Mouse (Mus musculus) heart, postnatal 0 days (tissue): ENCODE measurements around the gene Mtus2. TPM values are rescaled to one million over a fixed set of nuclear protein-coding genes. Genes with fewer than 3 reads are reported as not detected.
"Not testable (repeated sequence)": the region's sequence is repeated elsewhere in the genome, so short reads cannot be mapped to it uniquely, and the experiment has no call there.

Experiments used
- ATAC-seq: fragments of 200-750 bp; cut with Nextera tagmentation; 2 replicates; pipeline ENCODE4 v1.8.0; 2017; ENCODE audit warnings: low read depth, moderate number of reproducible peaks, moderate library complexity; ENCODE audit not compliant: insufficient read depth
- DNase-seq: peaks from one replicate; pipeline ENCODE4 v3.0.0-alpha.2; 2016; ENCODE audit warnings: low spot score
- H3K27ac ChIP-seq: fragments of 300-500 bp; sonication (generic); 2 replicates; pipeline ENCODE4 v1.5.1; 2014; ENCODE audit warnings: low read depth, mild to moderate bottlenecking
- H3K27me3 ChIP-seq: fragments of 300-500 bp; sonication (generic); 2 replicates; pipeline ENCODE4 v1.6.1; 2014; ENCODE audit warnings: low read length, mixed read lengths; ENCODE audit not compliant: control insufficient read depth, insufficient read depth
- H3K36me3 ChIP-seq: fragments of 300-500 bp; sonication (generic); replicated peaks from 2 replicates; pipeline ENCODE4 v1.6.1; 2014; ENCODE audit warnings: low read length, mixed read lengths; ENCODE audit not compliant: control insufficient read depth, insufficient read depth
- H3K4me1 ChIP-seq: fragments of 300-500 bp; sonication (generic); 2 replicates; pipeline ENCODE4 v1.6.1; 2014; ENCODE audit warnings: antibody characterized with exemption; ENCODE audit not compliant: control insufficient read depth, insufficient read depth
- H3K4me2 ChIP-seq: fragments of 300-500 bp; sonication (generic); 2 replicates; pipeline ENCODE4 v1.6.1; 2014; ENCODE audit warnings: low read depth, mild to moderate bottlenecking, low read length, moderate library complexity
- H3K4me3 ChIP-seq: fragments of 300-500 bp; sonication (generic); 2 replicates; pipeline ENCODE4 v1.5.1; 2014; ENCODE audit warnings: low read depth, low read length
- H3K9ac ChIP-seq: fragments of 300-500 bp; sonication (generic); replicated peaks from 2 replicates; pipeline ENCODE4 v1.6.1; 2014; ENCODE audit warnings: low read depth, low read length, mixed read lengths
- H3K9me3 ChIP-seq: fragments of 300-500 bp; sonication (generic); replicated peaks from 2 replicates; pipeline ENCODE4 v1.6.1; 2016; ENCODE audit warnings: low read length; ENCODE audit not compliant: control insufficient read depth
- CTCF ChIP-seq: IDR thresholded peaks from 2 replicates; pipeline ENCODE4 v1.5.1; 2016; ENCODE audit warnings: antibody characterized with exemption, control low read depth, low read depth
- EP300 ChIP-seq: IDR thresholded peaks from 2 replicates; pipeline ENCODE4 v1.6.1; 2016; ENCODE audit warnings: antibody characterized with exemption, low read depth
- WGBS: fragments of 180-500 bp; shearing (Covaris S2); extraction: QIAGEN DNeasy Blood & Tissue Kit; methylation state at CpG from one replicate; pipeline ENCODE4 v1.1.7; 2014; 5-methylcytosine and 5-hydroxymethylcytosine counted together
- polyA plus RNA-seq: library from polyadenylated mRNA; unstranded; fragments of >200 nt; fragmentation: Nextera tagmentation; extraction: Ambion mirVana; gene quantifications from 2 replicates; pipeline ENCODE4 v1.2.1, GENCODE M21; 2015
- total RNA-seq: library from RNA; depleted of rRNA; stranded (reverse); fragments of >200 nt; gene quantifications from 2 replicates; pipeline ENCODE4 v1.2.3, GENCODE M21; 2014; ENCODE audit warnings: low replicate concordance

Gene Mtus2
- total and polyA plus RNA-seq, 2 experiments from 2014 or later: 59.9 to 165 TPM

GRCm38 (mm10) chr5:147951751-147952150 is 5.4 kb upstream of the Mtus2 start:
- Histone ChIP-seq H3K4me2 (no peak overlapping the region), H3K27ac (no peak overlapping the region), H3K36me3 (no peaks in the 10 kb centered on the region), H3K9ac (no peak overlapping the region), H3K27me3 (peaks cover 13% of the 10 kb centered on the region; the same call in 1 of the 2 replicates), H3K4me1 (no peaks in the 10 kb centered on the region), H3K4me3 (no peak overlapping the region), H3K9me3 (no peaks in the 10 kb centered on the region)
- no peak for DNase-seq
- ATAC-seq: no peak
- TF ChIP-seq CTCF: no peak
- TF ChIP-seq EP300: no peak
- WGBS: 39% methylated on average over 2 of the region's 2 CpGs

GRCm38 (mm10) chr5:147953181-147953580 is 3.9 kb upstream of the Mtus2 start:
- not testable (repeated sequence) for H3K4me1 ChIP-seq, H3K4me3 ChIP-seq, ATAC-seq, H3K9ac ChIP-seq, H3K9me3 ChIP-seq, H3K27ac ChIP-seq, DNase-seq, H3K4me2 ChIP-seq, H3K36me3 ChIP-seq
- 72% methylated on average over 5 of the region's 5 CpGs for WGBS
- H3K27me3 ChIP-seq: peaks cover 13% of the 10 kb centered on the region; the same call in 1 of the 2 replicates

GRCm38 (mm10) chr5:147955671-147956070 is 1.4 kb upstream of the Mtus2 start:
- no peaks in the 10 kb centered on the region for H3K4me1 ChIP-seq
- peaks cover 13% of the 10 kb centered on the region; the same call in 1 of the 2 replicates for H3K27me3 ChIP-seq
- H3K9me3 ChIP-seq: no peaks in the 10 kb centered on the region
- TF ChIP-seq EP300: no peak
- no peak for TF ChIP-seq CTCF
- no peak overlapping the region; the same call in 1 of the 2 replicates for H3K4me2 ChIP-seq
- H3K4me3 ChIP-seq: no peak overlapping the region
- no peak for DNase-seq
- H3K9ac ChIP-seq: no peak overlapping the region
- ATAC-seq: no peak
- H3K27ac ChIP-seq: no peak overlapping the region
- WGBS: 16% methylated on average over 5 of the region's 5 CpGs
- H3K36me3 ChIP-seq: no peaks in the 10 kb centered on the region

GRCm38 (mm10) chr5:147956421-147956820 is 699 bp upstream of the Mtus2 start:
- no peak overlapping the region for H3K27ac ChIP-seq
- TF ChIP-seq EP300 (no peak), CTCF (no peak)
- no peak for ATAC-seq
- WGBS: 3% methylated on average over 11 of the region's 11 CpGs
- no peaks in the 10 kb centered on the region for H3K9me3 ChIP-seq
- H3K9ac ChIP-seq: no peak overlapping the region; the same call in 1 of the 2 replicates
- no peaks in the 10 kb centered on the region for H3K4me1 ChIP-seq
- no peaks in the 10 kb centered on the region for H3K36me3 ChIP-seq
- peaks cover 13% of the 10 kb centered on the region; the same call in 1 of the 2 replicates for H3K27me3 ChIP-seq
- no peak for DNase-seq
- H3K4me3 ChIP-seq: peak overlapping the region; percentile 58
- peak overlapping the region; percentile 90 for H3K4me2 ChIP-seq

GRCm38 (mm10) chr5:147957592-147958271 is 612 bp downstream of the Mtus2 start:
- WGBS: 2% methylated on average over 40 of the region's 42 CpGs

GRCm38 (mm10) chr5:147958552-147958951 is 1.4 kb downstream of the Mtus2 start:
- TF ChIP-seq EP300: no peak
- TF ChIP-seq CTCF: no peak
- ATAC-seq: no peak
- H3K27me3 ChIP-seq: peaks cover 13% of the 10 kb centered on the region; the same call in 1 of the 2 replicates
- no peak overlapping the region for H3K27ac ChIP-seq
- no peak for DNase-seq
- H3K9ac ChIP-seq: no peak overlapping the region
- H3K9me3 ChIP-seq: no peaks in the 10 kb centered on the region
- no peaks in the 10 kb centered on the region for H3K4me1 ChIP-seq
- H3K4me3 ChIP-seq: peak overlapping the region; percentile 58
- H3K36me3 ChIP-seq: no peaks in the 10 kb centered on the region
- 38% methylated on average over 13 of the region's 13 CpGs for WGBS
- H3K4me2 ChIP-seq: peak overlapping the region; percentile 90

More at GRCm38 (mm10) chr5:147957592-147958271, 612 bp downstream of the Mtus2 start:
- TF ChIP-seq CTCF (no peak), EP300 (no peak)
- H3K27me3 ChIP-seq: peaks cover 13% of the 10 kb centered on the region; the same call in 1 of the 2 replicates
- DNase-seq: peak; percentile 71
- H3K4me3 ChIP-seq: peak overlapping the region; percentile 58
- peak; percentile 33 for ATAC-seq
- H3K9me3 ChIP-seq: no peaks in the 10 kb centered on the region
- peak overlapping the region; percentile 10; the same call in 1 of the 2 replicates for H3K9ac ChIP-seq
- H3K27ac ChIP-seq: no peak overlapping the region
- no peaks in the 10 kb centered on the region for H3K36me3 ChIP-seq
- peak overlapping the region; percentile 90 for H3K4me2 ChIP-seq
- H3K4me1 ChIP-seq: no peaks in the 10 kb centered on the region
